Mouse (Mus musculus): ENCODE measurements around the gene Podxl.

GRCm38 (mm10) chr6:31520486-31521215 lies 43.1 kb downstream of the Podxl start:
- TF ChIP-seq POLR2A (IDR thresholded peaks at IDR 0.05; ENCODE audit: borderline replicate concordance, low read depth, low read length): no peak
- TF ChIP-seq CTCF (IDR thresholded peaks at IDR 0.05; ENCODE audit: low read depth, low read length): no peak
